Mouse (Mus musculus): Measurements from ENCODE around the gene Sgms2. TPM values are rescaled to one million over a fixed set of nuclear protein-coding genes. Genes with fewer than 3 reads are reported as not detected.

Gene Sgms2
- 1 to 10 TPM; 1.6 to 4.5 (median 2.7) TPM for total RNA-seq (2022)

DNA sequence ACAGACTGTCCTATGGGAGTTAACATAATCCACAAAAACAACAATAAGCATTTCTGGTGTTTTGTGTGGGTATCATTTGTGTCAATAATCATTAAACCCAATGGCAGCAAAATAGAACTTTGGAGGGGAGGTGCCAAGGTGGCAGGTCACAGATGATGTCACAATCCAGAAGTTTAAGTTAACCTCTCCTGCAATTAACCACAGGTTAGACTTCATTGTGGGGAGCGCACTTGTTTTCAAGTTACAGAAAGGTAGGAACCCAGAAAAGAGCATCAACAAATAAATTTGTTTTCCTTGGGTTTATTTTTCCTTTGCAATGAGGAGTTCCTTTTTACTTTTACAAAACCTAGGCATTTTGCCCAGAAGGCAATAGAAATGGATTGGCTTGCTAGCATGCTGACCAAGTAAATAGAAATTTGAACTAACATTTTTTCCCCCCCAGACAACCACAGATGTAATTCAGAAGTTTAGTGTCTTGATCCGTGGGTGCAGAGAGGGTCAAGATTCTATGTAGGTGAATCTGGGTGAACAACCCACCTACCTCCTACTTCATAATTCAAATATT lies at the start of gene Sgms2:
Gene Sgms2 (minus strand): TSS at position 51 of the 565 bp plus-strand sequence.
- no peak for DNase-seq (ENCODE audit: low spot score in 2 of 2)

DNA sequence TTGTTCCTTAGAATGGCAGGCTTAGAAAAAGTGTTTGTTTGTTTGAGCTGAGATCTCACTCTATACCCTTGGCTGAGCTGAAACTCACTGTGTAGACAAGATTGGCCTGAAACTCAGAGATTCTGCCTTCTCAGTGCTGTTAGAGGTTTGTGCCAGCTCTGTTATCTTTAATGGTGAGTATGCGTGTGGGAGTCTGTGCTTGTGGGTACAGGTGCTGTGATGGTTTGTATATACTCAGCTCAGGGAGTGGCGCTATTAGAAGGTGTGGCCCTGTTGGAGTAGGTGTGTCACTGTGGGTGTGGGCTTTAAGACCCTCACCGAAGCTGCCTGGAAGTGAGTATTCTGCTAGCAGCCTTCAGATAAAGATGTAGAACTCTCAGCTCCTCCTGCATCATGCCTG lies 34.0 kb upstream of the Sgms2 start:
- no peak for DNase-seq (ENCODE audit: low spot score in 2 of 2)

DNA sequence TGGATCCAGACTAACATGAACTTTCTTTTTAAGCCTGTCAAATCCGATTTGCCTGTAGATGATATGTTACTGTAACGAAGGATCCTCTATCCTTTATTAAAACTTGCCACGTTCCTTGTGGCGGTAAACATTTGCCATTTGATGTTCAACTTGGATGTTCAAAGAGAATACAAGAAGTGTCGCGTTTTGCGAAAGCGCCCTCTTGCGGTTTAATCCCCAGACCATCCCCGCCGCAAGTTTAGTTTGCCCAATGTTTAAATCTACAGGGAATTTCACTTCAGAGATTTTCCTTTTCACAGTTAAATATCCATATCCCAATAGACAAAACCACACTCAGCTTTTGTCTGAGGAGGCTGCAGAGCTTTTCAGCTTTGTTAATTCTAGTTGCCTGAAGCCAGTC lies 33.6 kb upstream of the Sgms2 start:
- DNase-seq (ENCODE audit: low spot score in 2 of 2) = peak in 1 of 2 experiments; percentile 21

DNA sequence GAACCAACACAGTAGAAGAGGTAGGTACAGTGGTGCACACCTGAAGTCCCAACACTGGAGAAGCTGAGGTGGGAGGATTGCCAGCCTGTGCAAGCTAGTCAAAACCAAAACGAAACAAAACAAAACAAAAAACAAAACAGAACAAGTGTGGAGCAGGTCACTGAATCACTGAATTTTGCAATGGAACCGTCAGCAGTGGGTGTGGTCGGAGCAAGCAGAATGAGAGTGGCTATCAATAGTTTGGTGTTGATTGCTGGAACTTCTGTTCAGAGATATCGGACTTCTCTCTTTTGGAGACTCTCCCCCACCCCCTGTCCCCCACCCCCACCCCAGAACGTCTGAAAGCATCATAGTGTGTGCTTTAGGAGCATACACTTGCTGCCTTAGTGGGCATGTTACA lies 33.0 kb upstream of the Sgms2 start:
- DNase-seq (ENCODE audit: low spot score in 2 of 2) = no peak

DNA sequence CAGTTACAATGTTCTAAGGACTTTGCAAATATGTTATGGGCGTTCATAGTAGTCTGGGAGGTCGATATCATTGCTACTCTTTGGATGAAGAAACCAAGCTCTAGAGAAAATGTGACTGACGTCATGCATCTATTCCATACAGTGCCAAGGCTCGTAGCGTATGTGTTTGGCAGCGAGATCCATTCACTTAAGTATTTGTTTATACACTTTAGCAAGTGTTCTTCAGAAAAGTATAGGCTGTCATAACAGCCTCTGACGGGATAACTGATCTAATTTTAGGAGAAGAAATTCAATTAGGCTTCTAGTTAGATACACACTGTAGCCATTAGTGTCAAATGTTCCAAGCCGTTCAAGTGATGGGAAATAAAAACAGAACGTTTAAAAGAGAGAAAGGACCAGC lies 32.5 kb upstream of the Sgms2 start:
- DNase-seq (ENCODE audit: low spot score in 2 of 2) = no peak

DNA sequence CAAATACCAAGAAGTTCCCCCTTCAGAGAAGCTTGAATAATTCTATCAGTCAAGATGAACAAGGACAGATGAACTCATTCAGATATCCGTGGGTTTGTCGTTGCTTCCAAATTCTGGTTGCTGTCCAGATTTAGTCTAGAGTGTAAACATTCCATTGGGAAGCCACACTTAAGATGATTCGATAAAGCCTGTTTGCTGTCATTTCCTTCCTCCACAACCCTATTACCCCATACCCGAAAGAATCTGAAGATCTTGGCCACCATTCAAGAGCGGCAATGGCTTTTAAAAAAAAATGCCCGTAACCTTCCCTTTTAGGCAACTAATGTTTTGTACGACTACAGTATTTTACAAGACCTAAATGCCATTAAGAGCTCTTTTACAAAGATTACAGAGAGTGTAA lies 31.0 kb upstream of the Sgms2 start:
- DNase-seq (ENCODE audit: low spot score in 2 of 2) = no peak

DNA sequence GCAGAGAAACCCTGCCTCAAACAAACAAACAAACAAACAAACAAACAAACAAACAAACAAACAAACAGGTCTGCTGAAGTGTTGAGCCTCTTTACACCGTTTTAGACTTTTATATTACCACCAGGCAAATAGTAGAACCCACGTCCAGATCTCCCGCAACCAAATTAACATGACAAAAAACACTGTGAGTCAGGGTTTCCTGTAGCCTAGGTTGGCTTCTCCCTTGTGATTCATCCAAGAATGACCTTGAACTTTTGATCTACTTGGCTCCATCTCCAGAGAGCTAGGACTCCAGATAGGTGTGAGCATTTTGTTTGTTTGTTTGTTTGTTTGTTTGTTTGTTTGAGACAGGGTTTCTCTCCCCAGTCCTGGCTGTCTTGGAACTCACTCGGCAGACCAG lies 30.0 kb upstream of the Sgms2 start:
- no peak for DNase-seq (ENCODE audit: low spot score in 2 of 2)

DNA sequence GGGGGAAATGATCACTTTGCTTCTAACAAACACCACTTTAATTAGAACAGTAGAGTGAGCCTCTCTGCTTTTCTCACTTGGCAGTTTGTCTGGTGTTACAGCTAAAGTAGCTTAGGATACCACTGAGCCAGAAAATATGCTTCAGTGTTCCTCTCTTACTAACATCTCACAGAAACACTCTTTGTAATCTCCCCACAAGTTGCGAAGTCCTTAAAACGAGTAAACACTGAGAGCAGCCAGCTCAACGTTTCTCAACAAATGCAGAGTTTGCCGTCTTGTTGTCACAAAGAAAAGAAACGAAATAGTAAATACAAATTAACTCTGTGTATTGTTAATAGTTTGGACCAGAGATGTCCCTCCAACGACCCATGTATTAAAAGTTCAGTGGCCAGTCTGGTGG lies 26.5 kb upstream of the Sgms2 start:
- no peak for DNase-seq (ENCODE audit: low spot score in 2 of 2)

DNA sequence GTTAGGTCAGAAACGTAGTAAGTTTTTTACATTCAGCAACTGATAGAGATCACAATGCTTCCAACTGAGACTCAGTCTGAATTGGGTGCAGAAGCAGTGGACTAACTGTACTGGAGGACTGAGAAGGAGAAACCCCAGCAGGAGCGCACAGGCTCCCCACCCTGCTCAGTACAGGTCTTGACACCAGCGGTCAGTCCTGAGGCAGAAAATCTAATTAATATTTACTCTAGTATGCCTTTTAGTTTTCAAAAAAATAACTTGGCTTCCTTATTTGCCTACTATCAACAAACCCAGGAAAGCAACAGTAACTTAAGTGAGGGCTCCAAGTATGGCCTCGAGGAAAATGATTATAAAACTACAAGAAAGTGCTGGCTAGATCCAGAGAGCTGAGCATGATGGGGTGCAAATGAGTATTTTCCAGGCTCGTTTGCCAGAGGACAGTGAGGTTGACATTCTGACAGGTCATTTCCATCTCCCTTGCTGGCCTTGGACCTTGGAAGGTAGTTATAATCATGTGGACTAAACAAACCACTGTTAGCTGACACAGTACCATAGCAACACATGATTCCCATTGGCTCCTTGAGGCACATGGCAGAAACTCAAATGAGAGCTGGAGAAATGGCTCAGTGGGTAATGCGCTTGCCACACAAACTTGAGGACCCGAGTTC lies 25.3 kb upstream of the Sgms2 start:
- DNase-seq (ENCODE audit: low spot score in 2 of 2) = no peak

DNA sequence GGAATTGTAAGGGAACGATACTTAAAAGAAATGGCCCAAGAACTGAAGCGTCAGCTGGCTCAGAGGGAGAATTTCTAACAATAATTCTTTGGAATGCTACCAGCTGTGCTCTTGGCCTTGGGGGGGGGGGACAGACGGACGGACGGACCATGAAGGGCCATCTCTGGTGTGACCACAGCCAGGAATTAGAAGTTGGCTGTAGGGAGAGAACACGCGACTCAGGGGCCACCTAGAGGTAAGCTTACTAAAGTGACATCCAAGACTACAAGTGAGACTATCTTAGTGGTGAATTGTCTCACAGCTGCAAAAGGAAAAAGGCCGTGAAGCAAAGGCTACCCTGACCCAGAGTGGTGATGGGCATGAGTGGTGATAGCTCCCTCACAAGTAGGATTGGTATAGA lies 20.4 kb upstream of the Sgms2 start:
- no peak for DNase-seq (ENCODE audit: low spot score in 2 of 2)

DNA sequence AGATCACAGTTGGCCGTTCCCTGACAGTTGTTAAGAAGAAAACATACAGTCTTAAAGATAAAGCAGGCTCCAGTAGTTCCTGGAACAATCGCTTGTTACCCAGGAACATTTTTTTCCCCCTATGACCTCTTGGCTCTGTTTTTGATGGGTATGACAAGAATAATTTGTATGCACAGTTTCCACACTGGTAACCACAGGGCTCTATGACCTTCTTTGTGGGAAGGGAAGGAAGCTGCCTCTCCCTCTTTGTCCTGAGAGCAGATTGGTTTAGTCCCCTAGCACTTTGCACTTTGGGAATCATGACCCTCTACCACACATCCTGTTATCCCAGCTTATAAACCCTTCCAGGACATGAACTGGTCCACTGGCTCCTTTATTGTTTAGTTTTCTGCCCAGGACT lies 16.8 kb upstream of the Sgms2 start:
- no peak for DNase-seq (ENCODE audit: low spot score in 2 of 2)

DNA sequence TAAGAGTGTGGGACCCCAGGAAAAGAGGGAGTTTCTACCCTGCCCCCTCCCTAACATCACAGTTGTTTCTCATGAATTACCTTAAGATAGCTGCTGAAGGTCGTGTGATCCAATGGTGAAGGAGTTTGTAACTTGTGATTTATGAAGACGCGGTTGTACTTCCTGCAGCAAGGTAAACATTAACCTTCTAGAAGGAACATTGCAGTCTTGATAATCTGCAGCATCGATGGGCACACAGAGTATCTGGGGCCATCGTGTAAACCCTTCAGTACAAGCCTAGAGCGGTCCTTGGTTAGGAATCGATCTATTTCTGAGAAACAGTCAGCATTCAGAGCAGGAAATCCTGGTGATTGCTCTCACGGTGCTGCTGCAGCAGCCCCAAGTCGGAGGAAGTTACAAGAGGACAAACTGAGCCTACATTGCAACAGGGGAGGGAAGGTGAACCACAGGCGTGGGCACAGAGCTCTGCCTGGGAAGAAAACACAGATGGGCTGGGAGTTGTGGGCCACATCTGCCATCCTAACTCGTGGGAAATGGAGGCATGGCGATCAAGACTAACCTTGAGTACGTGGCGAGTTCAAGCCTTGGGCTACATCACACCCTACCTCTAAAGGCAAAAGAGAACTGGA lies 13.5 kb upstream of the Sgms2 start:
- DNase-seq (ENCODE audit: low spot score in 2 of 2) = no peak

DNA sequence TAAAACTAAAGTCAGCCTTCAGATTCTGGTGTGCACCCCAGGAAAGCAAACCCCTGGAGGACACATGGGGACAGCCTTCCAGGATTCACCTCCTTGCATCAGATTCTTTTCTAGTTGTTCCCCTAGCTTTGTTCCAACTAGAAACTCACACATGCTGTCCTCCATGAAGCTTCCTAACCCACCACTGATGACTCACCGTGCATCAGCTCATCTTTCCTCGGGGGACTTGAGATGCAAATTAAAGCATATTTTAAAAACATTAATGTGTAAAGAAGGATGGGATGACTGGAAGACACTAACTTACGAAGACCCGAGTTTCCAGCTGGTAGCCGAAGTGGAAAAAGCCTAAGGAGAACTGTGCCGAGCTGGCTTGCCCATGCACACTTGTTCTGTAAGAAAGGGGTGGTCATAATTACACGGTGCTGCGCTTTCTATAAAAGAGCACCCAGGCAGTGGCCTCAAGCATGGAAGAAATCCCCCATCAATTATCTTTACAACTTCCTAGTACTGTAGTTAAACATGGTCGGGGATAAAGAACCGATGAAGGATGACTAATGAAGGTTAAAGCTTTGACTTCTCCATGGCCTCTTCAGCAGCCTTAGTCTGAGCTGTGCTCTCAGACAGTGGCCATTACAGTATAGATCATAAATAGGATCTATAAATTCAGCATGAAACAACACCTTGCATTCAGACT lies 10.6 kb upstream of the Sgms2 start:
- DNase-seq (ENCODE audit: low spot score in 2 of 2) = no peak

DNA sequence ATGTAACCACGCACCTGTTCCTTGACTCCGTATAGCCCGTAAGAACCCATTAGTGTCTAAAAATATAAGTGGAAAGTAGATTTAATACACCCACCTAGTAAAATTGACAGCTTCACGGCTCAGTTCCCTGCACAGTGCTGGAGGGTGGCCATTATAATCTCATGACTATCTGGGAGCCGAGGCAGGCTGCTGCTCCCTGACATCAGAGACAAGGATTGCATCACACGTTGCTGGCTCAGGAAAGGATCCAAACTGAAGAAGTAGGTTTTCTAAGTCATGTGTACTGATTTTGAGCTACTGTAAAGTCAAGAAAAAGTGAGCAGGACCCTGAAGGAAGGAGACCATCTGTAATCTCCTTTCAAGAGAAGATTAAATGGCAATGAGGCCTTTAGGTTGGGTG lies 8.4 kb upstream of the Sgms2 start:
- DNase-seq (ENCODE audit: low spot score in 2 of 2) = no peak

DNA sequence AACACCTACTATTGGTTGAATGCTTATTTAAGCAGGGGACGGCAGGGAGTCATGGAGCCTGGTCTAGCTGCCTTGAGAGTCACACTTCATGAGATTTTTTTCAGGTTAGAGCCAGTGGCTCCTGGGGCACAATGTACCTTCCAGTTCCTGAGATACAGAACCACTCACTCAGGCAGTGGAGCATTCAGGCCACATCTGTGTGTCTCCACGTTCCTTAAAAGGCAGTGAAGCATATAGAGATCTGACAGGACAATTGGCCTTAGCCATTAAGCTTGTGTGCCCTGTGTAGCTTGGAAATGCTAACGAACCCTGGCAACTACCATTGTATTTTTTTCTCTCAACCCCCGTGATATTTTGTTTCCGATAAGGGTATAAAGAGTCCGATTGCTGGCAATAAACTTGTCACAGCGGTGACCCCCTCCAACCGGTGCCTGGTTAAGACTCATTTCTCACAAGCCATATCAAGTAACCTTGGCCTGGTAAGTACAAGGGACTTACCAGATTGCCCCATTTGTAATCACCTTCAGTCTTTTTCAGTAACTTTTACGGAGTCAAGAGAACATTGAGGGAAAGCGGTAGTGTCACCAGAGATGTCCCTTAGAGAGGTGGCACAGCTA lies 5.4 kb upstream of the Sgms2 start:
- no peak for DNase-seq (ENCODE audit: low spot score in 2 of 2)

DNA sequence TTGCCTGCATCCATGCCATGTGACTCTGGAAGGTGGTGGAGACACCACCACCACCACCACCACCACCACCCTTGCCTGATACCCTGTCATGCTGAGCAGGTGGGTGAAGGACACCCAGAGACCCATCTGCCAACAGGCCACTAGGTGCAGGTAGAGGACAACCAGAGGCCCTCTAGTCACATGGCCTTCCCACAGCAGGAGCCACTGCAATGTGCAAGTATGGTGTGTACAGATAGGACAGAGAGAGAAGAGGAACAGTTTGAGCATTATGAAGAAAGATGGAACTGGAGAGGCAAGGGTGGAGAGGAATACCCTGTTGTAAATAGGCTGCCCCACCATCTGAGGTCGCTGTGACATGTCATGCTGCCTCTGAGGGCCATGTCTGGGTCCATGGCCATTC lies 3.9 kb upstream of the Sgms2 start:
- no peak for DNase-seq (ENCODE audit: low spot score in 2 of 2)

DNA sequence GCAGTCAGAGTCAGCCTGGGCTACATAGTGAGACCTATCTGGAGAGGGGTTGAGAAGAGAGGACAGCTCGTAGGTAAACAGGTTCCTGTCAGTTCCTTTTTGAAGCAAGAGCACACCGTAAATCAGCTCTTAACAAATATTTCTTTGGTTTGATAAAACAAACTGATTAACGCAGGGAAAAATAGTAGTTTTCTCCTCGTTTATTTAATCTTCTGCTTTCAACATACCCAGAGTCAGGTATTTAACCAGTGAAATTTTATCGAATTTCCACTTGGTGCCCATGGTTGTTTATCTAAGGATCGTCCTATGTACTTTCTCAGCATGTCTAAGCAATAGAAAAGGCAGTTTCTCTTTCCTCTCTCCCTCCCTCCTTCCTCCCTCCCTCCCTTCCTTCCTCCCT lies 2.0 kb upstream of the Sgms2 start:
- no peak for DNase-seq (ENCODE audit: low spot score in 2 of 2)

DNA sequence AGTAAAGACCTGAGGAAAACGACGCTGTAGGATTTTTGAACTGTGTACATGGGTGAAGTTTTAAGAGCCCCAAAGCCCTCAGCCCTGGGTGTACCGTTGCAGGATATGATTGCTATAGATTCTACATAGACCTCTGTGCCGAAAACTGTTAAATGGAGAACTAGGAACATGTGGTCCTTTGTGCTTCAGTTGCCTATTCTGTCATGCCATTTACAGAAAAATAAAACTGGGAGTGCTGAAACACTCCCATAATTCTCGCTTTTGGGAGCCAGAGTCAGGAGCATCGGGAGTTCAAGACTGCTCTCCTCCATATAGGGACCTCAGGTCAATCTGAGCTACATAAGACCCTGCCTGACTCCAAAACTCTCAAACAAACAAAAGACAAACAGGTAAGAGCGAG lies 769 bp upstream of the Sgms2 start:
- no peak for DNase-seq (ENCODE audit: low spot score in 2 of 2)

DNA sequence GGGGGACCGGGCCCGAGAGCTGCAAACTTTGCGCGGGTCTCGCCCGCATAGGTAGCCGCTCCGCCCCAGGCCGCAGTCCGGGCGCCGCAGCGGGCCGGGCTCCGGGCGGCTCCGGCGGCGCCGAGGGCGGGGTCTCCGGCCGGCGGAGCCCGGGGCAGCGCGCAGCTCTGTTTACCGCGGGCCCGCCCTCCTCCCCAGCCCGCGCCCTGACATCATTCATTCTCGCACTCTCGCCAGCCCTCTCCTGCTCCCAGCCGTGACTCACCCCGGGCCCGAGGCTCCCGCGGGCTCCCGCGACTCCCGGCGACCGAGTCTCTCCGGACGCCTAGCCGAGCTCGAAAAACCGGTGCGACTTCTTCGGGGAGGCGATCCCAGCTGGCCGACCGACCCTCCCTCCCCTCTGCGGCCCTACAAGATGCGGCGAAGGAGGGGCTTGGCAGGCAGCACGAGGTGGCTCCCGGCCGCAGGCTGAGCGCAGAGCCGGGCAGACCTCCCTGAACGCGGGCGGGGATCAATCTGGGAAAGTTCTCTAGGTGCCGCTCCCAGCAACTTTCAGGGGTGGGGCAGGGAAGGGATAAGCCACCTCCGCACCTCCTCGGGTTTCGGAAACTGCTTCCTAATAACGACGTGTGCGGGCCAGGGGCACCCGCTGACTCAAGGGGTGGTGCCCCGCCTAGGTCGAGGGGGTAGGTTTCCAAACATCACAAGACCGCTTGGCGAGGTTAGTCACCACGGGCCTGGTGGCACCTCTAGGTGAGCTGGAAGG lies 885 bp downstream of the Sgms2 start:
- DNase-seq (ENCODE audit: low spot score in 2 of 2) = peak; percentile 20 to 32

DNA sequence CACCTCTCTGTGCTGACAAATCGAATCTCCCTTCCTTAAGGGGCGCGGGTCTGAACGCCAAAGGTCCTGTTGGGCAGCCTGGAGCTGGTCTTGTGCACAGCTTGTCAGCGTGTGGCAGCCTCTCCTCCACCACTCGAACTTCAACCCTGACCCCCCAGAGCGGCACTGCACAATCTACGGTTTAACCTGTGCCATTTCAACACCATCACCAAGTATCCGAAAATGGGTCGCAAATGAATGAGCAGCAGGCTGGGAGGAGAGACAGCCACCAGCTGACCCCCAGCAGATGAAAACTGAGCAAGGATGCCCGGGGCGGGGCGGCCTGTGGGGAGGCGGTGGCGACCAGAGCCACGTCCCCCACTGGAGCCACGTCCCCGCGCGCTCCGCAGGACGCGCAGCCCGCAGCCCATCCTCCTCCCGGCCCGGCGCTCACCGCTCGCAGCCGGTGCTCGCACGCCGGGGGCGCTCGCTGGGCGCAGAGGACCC lies 1.5 kb downstream of the Sgms2 start:
- peak; percentile 7 to 8 for DNase-seq (ENCODE audit: low spot score in 2 of 2)

DNA sequence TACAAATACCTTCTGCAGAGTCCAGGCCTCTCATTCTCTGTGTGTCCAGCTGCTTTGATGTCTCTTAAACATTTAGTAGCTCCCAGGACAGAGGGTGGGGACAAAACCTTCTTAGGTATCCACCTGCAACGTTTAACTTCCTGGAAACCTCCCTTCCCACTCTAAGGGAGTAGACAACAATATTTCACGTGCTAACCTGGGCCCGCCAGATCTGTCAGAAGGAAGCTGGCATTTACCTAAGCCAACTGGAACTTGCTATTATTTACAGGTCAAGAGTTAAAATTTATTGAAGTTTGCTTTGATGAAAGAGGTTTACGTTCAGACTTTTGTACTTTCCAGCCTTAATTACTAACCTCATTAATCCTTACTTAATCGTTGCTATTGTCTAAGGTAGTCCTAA lies 2.2 kb downstream of the Sgms2 start:
- DNase-seq (ENCODE audit: low spot score in 2 of 2) = no peak
